Mouse (Mus musculus) ES-E14 (cell line): ENCODE measurements at regions not wholly inside any gene's neighbourhood (a gene's known extent, or its start where the extent isn't known, plus 50 kb on each side); places are given as distances from the start of the nearest gene placed in this dataset.

ENCODE experiments used
- CHD2 ChIP-seq: IDR thresholded peaks from 2 replicates; pipeline ENCODE4 v1.6.1; 2014; ENCODE audit warnings: mild to moderate bottlenecking, low read depth, low read length, inconsistent platforms
- MAFK ChIP-seq: IDR thresholded peaks from 2 replicates; pipeline ENCODE4 v1.6.1; 2014; ENCODE audit warnings: mild to moderate bottlenecking, low read depth, low read length, inconsistent platforms; ENCODE audit not compliant: insufficient read depth
- ZC3H11A ChIP-seq: IDR thresholded peaks from 2 replicates; pipeline ENCODE4 v1.6.1; 2012; ENCODE audit warnings: low read depth, mild to moderate bottlenecking, inconsistent platforms, low read length, borderline replicate concordance
- ZNF384 ChIP-seq: IDR thresholded peaks from 2 replicates; pipeline ENCODE4 v1.6.1; 2012; ENCODE audit warnings: low read depth, low read length, inconsistent platforms

DNA sequence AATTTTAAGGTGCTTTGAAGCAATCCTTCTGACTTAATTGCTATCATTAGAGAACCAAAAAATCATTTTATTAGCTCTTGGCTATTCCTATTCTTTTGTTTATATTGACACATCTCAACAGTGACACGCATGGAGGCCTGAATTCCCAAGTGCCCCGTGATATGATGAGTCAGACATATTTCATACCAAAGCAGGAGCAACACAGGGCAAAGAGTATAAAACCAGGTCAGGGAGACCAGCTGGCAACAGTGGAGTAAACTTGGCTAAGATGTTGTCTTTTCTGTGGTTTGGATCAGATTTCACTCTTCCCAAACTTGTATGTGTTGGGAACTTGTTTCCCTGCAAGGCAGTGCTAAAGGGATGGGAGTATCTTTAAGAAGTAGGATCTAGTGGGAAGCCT is 500.6 kb upstream of the Camk1g start:
- no peak for TF ChIP-seq ZNF384
- no peak for TF ChIP-seq MAFK
- no peak for TF ChIP-seq ZC3H11A
- no peak for TF ChIP-seq CHD2
